Mouse (Mus musculus) kidney, postnatal 25 days (tissue): ENCODE results near the gene Sync.
A peak's percentile ranks its signal among the peaks of the same experiment; 100 is the strongest.

ENCODE experiments used
- DNase-seq, 2 experiments: peaks; one replicate each; pipeline ENCODE4 v3.0.0; 2021; ENCODE audit warnings: mixed read lengths in 2 of 2

The Sync gene

GRCm38 (mm10) chr4:129263225-129264021 is 24.0 kb upstream of the Sync start:
- DNase-seq = peak; percentile 59 to 85

- DNase-seq = no peak
These were observed 21.2 kb upstream of the Sync start for GRCm38 (mm10) chr4:129266191-129266590.

- DNase-seq = no peak
These were observed 20.6 kb upstream of the Sync start for GRCm38 (mm10) chr4:129266821-129267220.

GRCm38 (mm10) chr4:129268698-129269097 is 18.7 kb upstream of the Sync start:
- DNase-seq = no peak

GRCm38 (mm10) chr4:129271991-129272755 is 15.2 kb upstream of the Sync start:
- DNase-seq = peak; percentile 84 to 95

- peak; percentile 85 to 89 for DNase-seq
These were observed 14.7 kb upstream of the Sync start for GRCm38 (mm10) chr4:129272756-129273046.

GRCm38 (mm10) chr4:129276453-129276865 is 11.0 kb upstream of the Sync start:
- DNase-seq = peak; percentile 96 to 98

- DNase-seq = no peak
These were observed 4.6 kb upstream of the Sync start for GRCm38 (mm10) chr4:129282786-129283185.

- DNase-seq = no peak
These were observed 4.2 kb upstream of the Sync start for GRCm38 (mm10) chr4:129283226-129283625.

GRCm38 (mm10) chr4:129284685-129285084 is 2.7 kb upstream of the Sync start:
- DNase-seq = no peak

GRCm38 (mm10) chr4:129286001-129286682 is 1.3 kb upstream of the Sync start:
- DNase-seq = no peak

- no peak for DNase-seq
These were observed 540 bp upstream of the Sync start for GRCm38 (mm10) chr4:129286683-129287471.

GRCm38 (mm10) chr4:129288067-129288466 is 650 bp downstream of the Sync start:
- peak; percentile 41 to 51 for DNase-seq

GRCm38 (mm10) chr4:129289671-129290070 is 2.3 kb downstream of the Sync start:
- no peak for DNase-seq

GRCm38 (mm10) chr4:129292831-129293230 is 5.4 kb downstream of the Sync start:
- DNase-seq = no peak

- peak in 1 of 2 experiments; percentile 42 for DNase-seq
These were observed 6.3 kb downstream of the Sync start for GRCm38 (mm10) chr4:129293702-129294101.

GRCm38 (mm10) chr4:129295188-129295587 is 7.8 kb downstream of the Sync start:
- no peak for DNase-seq

- no peak for DNase-seq
These were observed 8.6 kb downstream of the Sync start for GRCm38 (mm10) chr4:129296066-129296465.

GRCm38 (mm10) chr4:129297724-129298123 is 10.3 kb downstream of the Sync start:
- DNase-seq = no peak

GRCm38 (mm10) chr4:129299121-129299520 is 11.7 kb downstream of the Sync start:
- DNase-seq = no peak

GRCm38 (mm10) chr4:129303401-129303800 is 16.0 kb downstream of the Sync start:
- DNase-seq = no peak

- DNase-seq = peak; percentile 11 to 41
These were observed 16.4 kb downstream of the Sync start for GRCm38 (mm10) chr4:129303816-129304215.

GRCm38 (mm10) chr4:129304306-129304705 is 16.9 kb downstream of the Sync start:
- no peak for DNase-seq
